17 mouse cellular contexts compared by ENCODE assay signal in genomic region chrX:169325929-169326595, GRCm38 (mm10).
"Had no signal": no experiment of that assay in that cellular context is flagged by ENCODE, and none has a peak within 500 bp of the region (broad histone marks: within the 10 kb centered on the region; RNA-seq: fewer than 3 reads in every experiment).

No protein-coding gene starts in this region.

- DNase-seq: kidney, adult 11 months; kidney, adult 9 months; kidney, postnatal 10 days; kidney, postnatal 4 days; lung, embryonic 14.5 days; lung, postnatal 10 days; lung, postnatal 4 days; retina, postnatal 1 day; right cerebral cortex, postnatal 25 days; spleen, adult 18-20 months; thymus, postnatal 4 days had no signal

- H3K9me3 ChIP-seq: limb, embryonic 15.5 days; liver, embryonic 12.5 days; midbrain, embryonic 10.5 days; midbrain, embryonic 15.5 days; neural tube, embryonic 12.5 days had no signal

- H3K36me3 ChIP-seq: limb, embryonic 15.5 days; liver, embryonic 12.5 days; midbrain, embryonic 10.5 days; midbrain, embryonic 15.5 days; neural tube, embryonic 12.5 days had no signal

- ATAC-seq: liver, embryonic 12.5 days; midbrain, embryonic 15.5 days had no signal

- H3K4me1 ChIP-seq: limb, embryonic 15.5 days; liver, embryonic 12.5 days; midbrain, embryonic 10.5 days; midbrain, embryonic 15.5 days; neural tube, embryonic 12.5 days had no signal

- H3K4me3 ChIP-seq: layer of hippocampus, adult 2 months; limb, embryonic 15.5 days; liver, embryonic 12.5 days; midbrain, embryonic 10.5 days; midbrain, embryonic 15.5 days; neural tube, embryonic 12.5 days had no signal

- H3K9ac ChIP-seq: limb, embryonic 15.5 days; liver, embryonic 12.5 days; lung, embryonic 14.5 days; midbrain, embryonic 15.5 days; neural tube, embryonic 12.5 days had no signal

- H3K27ac ChIP-seq: layer of hippocampus, adult 2 months; limb, embryonic 15.5 days; liver, embryonic 12.5 days; midbrain, embryonic 10.5 days; midbrain, embryonic 15.5 days; neural tube, embryonic 12.5 days had no signal

- H3K27me3 ChIP-seq: limb, embryonic 15.5 days; liver, embryonic 12.5 days; midbrain, embryonic 15.5 days; neural tube, embryonic 12.5 days had no signal
